Mouse (Mus musculus): ENCODE measurements around the gene Kcnk2. TPM values are rescaled to one million over a fixed set of nuclear protein-coding genes. Genes with fewer than 3 reads are reported as not detected.

The Kcnk2 gene
- polyA plus RNA-seq (2017; shearing (Covaris generic)): under 1 TPM in 1 of 2 experiments, not detected in 1; 0.37 TPM

DNA sequence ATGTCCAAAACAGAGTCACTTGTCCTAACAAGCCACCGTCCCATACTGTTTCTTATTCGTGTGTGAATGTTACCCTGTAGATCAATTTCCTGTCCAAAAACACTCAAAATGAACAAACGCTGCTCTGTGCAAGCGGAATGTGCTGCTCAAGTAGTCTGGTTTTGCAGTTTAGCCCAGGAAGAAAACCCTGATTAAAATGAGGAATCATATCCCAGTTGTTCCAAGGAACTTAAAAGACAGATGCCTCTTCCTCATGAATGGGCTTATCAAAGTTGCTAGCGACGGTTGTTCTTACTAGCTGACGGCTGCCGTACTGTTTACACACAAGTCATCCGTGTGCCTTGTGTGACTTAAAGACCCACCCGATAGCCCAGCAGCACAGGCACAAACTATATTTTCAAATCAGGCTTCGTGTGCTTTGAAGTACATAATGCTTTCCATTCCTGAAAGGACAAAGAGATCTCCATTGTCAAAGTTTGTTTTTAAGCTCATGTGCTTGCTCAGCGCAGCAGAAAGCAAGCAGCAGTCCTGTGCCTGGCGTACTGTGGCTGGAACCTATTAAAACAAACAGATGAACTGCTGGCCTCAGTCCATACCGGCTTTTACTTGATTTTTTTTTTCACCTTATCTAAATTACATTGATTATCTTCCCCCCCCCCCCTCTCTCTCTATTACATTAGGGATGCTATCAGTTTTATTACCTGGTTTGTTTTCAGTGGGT is at the start of gene Kcnk2:
Gene Kcnk2, minus strand, starts transcription at position 51 of the 721 bp plus-strand sequence.

Data from activated CD4-positive, CD25-positive, alpha-beta regulatory T cell (primary cell).